Mouse (Mus musculus): ENCODE data around the gene Atp2a2. TPM values are rescaled to one million over a fixed set of nuclear protein-coding genes. Genes with fewer than 3 reads are reported as not detected.

The Atp2a2 gene
- polyA plus RNA-seq, 3 experiments from 2014 or later = 12.5 to 16.2 (median 13.1) TPM

- ATAC-seq = no peak
Observed at GRCm38 (mm10) chr5:122519043-122519660, 17.1 kb upstream of the Atp2a2 start.

- ATAC-seq = no peak
Observed at GRCm38 (mm10) chr5:122518247-122518646, 16.2 kb upstream of the Atp2a2 start.

GRCm38 (mm10) chr5:122516901-122517300, 14.9 kb upstream of the Atp2a2 start:
- no peak for ATAC-seq

- ATAC-seq = no peak
Observed at GRCm38 (mm10) chr5:122516029-122516730, 14.2 kb upstream of the Atp2a2 start.

GRCm38 (mm10) chr5:122514127-122514521, 12.1 kb upstream of the Atp2a2 start:
- ATAC-seq = no peak

GRCm38 (mm10) chr5:122513421-122514126, 11.5 kb upstream of the Atp2a2 start:
- no peak for ATAC-seq

GRCm38 (mm10) chr5:122512011-122512410, 10.0 kb upstream of the Atp2a2 start:
- no peak for ATAC-seq

GRCm38 (mm10) chr5:122511405-122511804, 9.4 kb upstream of the Atp2a2 start:
- no peak for ATAC-seq

GRCm38 (mm10) chr5:122510651-122511157, 8.7 kb upstream of the Atp2a2 start:
- no peak for ATAC-seq

GRCm38 (mm10) chr5:122509608-122510007, 7.6 kb upstream of the Atp2a2 start:
- ATAC-seq = no peak

- ATAC-seq = no peak
Observed at GRCm38 (mm10) chr5:122508861-122509306, 6.9 kb upstream of the Atp2a2 start.

- no peak for ATAC-seq
Observed at GRCm38 (mm10) chr5:122507396-122507795, 5.4 kb upstream of the Atp2a2 start.

- no peak for ATAC-seq
Observed at GRCm38 (mm10) chr5:122506462-122506861, 4.4 kb upstream of the Atp2a2 start.

- no peak for ATAC-seq
Observed at GRCm38 (mm10) chr5:122505554-122505953, 3.5 kb upstream of the Atp2a2 start.

GRCm38 (mm10) chr5:122503760-122504119, 1.7 kb upstream of the Atp2a2 start:
- ATAC-seq = no peak

- ATAC-seq = no peak
Observed at GRCm38 (mm10) chr5:122503015-122503759, 1.2 kb upstream of the Atp2a2 start.

- peak; percentile 21 for ATAC-seq
Observed at GRCm38 (mm10) chr5:122501101-122502076, 636 bp downstream of the Atp2a2 start.

- ATAC-seq = no peak
Observed at GRCm38 (mm10) chr5:122500563-122500962, 1.5 kb downstream of the Atp2a2 start.

GRCm38 (mm10) chr5:122500141-122500540, 1.9 kb downstream of the Atp2a2 start:
- no peak for ATAC-seq

GRCm38 (mm10) chr5:122498046-122498445, 4.0 kb downstream of the Atp2a2 start:
- ATAC-seq = no peak

GRCm38 (mm10) chr5:122496990-122497389, 5.0 kb downstream of the Atp2a2 start:
- no peak for ATAC-seq
